ENCODE assay signal across 8 mouse cellular contexts in the genomic region with DNA sequence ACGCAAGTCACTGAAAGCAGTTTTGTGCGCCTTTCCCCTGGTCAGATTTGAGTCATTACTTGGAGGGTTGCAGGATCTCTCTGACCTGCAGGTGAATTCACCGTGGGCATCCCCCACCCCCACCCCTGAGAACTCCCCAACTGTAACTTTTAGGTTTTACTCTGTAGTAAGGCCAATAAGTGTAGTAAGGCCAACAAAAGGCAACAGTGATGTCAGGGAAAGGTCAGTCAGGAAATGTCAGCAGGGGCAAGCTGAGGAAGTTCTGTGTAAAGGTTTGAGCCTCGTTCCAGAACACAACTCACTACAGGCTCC. TPM values are rescaled to one million over a fixed set of nuclear protein-coding genes. Genes with fewer than 3 reads are reported as not detected.
DNase-seq lines count a peak whose midpoint lies in the region; ATAC-seq and TF ChIP-seq lines count a peak whose summit lies in the region.

No protein-coding gene starts in this region.

- no peaks in the 10 kb centered on the region for H3K9me3 ChIP-seq in forebrain, embryonic 15.5 days
- H3K9me3 ChIP-seq in liver, embryonic 16.5 days (replicated peaks; ENCODE audit: control insufficient read depth, low read length): no peaks in the 10 kb centered on the region

- H3K4me1 ChIP-seq in forebrain, embryonic 15.5 days: peaks cover 10% of the 10 kb centered on the region
- peaks cover 51% of the 10 kb centered on the region for H3K4me1 ChIP-seq in liver, embryonic 16.5 days (ENCODE audit: control insufficient read depth, low read depth, low read length)

- H3K27ac ChIP-seq in gastrocnemius, adult 2 months: peak overlapping the region; percentile 84
- no peak overlapping the region for H3K27ac ChIP-seq in forebrain, embryonic 15.5 days (replicated peaks)
- no peak overlapping the region for H3K27ac ChIP-seq in liver, embryonic 16.5 days (ENCODE audit: low read length)

- H3K4me3 ChIP-seq in gastrocnemius, adult 2 months: peak overlapping the region; percentile 99
- peak overlapping the region; percentile 99 for H3K4me3 ChIP-seq in forebrain, embryonic 15.5 days
- peak overlapping the region; percentile 80 for H3K4me3 ChIP-seq in liver, embryonic 16.5 days (ENCODE audit: low read depth, low read length)

- DNase-seq in gastrocnemius, adult 2 months: no peak
- no peak for DNase-seq in gastrocnemius, postnatal 36 days
- peak; percentile 63 for DNase-seq in A20 (ENCODE audit: low read depth, low spot score)
- no peak for DNase-seq in embryo, embryonic 11 days
- no peak for DNase-seq in cerebellum, postnatal 10 days
- no peak for DNase-seq in spleen, postnatal 36 days (ENCODE audit: low spot score in 2 of 2)

- intact Hi-C loops in gastrocnemius, adult 2 months (cut with DNase I): no loop called here
- intact Hi-C loops in gastrocnemius, postnatal 36 days (cut with DNase I): loop anchor here (5.0 kb wide), 1 partner anchor 33 kb away; a partner anchor contains a TSS

- H3K27me3 ChIP-seq in forebrain, embryonic 15.5 days: no peaks in the 10 kb centered on the region
- H3K27me3 ChIP-seq in liver, embryonic 16.5 days (ENCODE audit: control insufficient read depth, insufficient read depth, low read depth, low read length): no peaks in the 10 kb centered on the region

- no peak for TF ChIP-seq CTCF in gastrocnemius, adult 2 months (IDR thresholded peaks at IDR 0.05)

- peak overlapping the region; percentile 92 for H3K9ac ChIP-seq in forebrain, embryonic 15.5 days (replicated peaks)
- no peak overlapping the region; the same call in 1 of the 2 replicates for H3K9ac ChIP-seq in liver, embryonic 16.5 days (ENCODE audit: low read depth, low read length)

- no peak for ATAC-seq in forebrain, embryonic 15.5 days (replicated peaks)
- no peak for ATAC-seq in liver, embryonic 16.5 days (ENCODE audit: low read depth)

- H3K4me2 ChIP-seq in forebrain, embryonic 15.5 days (replicated peaks): peak overlapping the region; percentile 78
- peak overlapping the region; percentile 95 for H3K4me2 ChIP-seq in liver, embryonic 16.5 days (ENCODE audit: low read depth, low read length)

- WGBS in forebrain, embryonic 15.5 days: 18% methylated on average over 4 of the region's 4 CpGs
- 15% methylated on average over 4 of the region's 4 CpGs for WGBS in liver, embryonic 16.5 days (ENCODE audit: insufficient replicate concordance)

- no peaks in the 10 kb centered on the region for H3K36me3 ChIP-seq in forebrain, embryonic 15.5 days
- H3K36me3 ChIP-seq in liver, embryonic 16.5 days (ENCODE audit: control insufficient read depth, insufficient read depth): peaks cover 5% of the 10 kb centered on the region; the same call in 1 of the 2 replicates

RNA-seq across cellular contexts. Expression of a gene that starts 1.1 kb away (rescaled TPM):
- total RNA-seq in gastrocnemius, adult 2 months (2021): 10 to 100 TPM; 22.5 to 23.1 TPM
- 10 to 100 TPM; 16.9 to 18.9 TPM for total RNA-seq in gastrocnemius, postnatal 36 days (2021)
- 16.7 and 17.3 TPM in 2 replicates for polyA plus RNA-seq in forebrain, embryonic 15.5 days (2015; fragmentation: Nextera tagmentation; extraction: Ambion mirVana)
- polyA plus RNA-seq in liver, embryonic 16.5 days (2015; fragmentation: Nextera tagmentation; extraction: Ambion mirVana): 3.3 and 3.8 TPM in 2 replicates

RNA-seq across cellular contexts. Expression of a gene that starts 22.8 kb away (rescaled TPM):
- total RNA-seq in gastrocnemius, adult 2 months (2021): under 1 TPM; 0.43 to 0.50 TPM
- under 1 TPM; 0.56 to 0.64 TPM for total RNA-seq in gastrocnemius, postnatal 36 days (2021)
- polyA plus RNA-seq in forebrain, embryonic 15.5 days (2015; fragmentation: Nextera tagmentation; extraction: Ambion mirVana): 17.1 and 17.8 TPM in 2 replicates
- 21.5 and 22.2 TPM in 2 replicates for polyA plus RNA-seq in liver, embryonic 16.5 days (2015; fragmentation: Nextera tagmentation; extraction: Ambion mirVana)

RNA-seq across cellular contexts. Expression of a gene that starts 23.1 kb away (rescaled TPM):
- 10 to 100 TPM; 23.6 to 30.6 TPM for total RNA-seq in gastrocnemius, adult 2 months (2021)
- 10 to 100 TPM; 23.1 to 30.7 TPM for total RNA-seq in gastrocnemius, postnatal 36 days (2021)
- 40.7 and 41.2 TPM in 2 replicates for polyA plus RNA-seq in forebrain, embryonic 15.5 days (2015; fragmentation: Nextera tagmentation; extraction: Ambion mirVana)
- polyA plus RNA-seq in liver, embryonic 16.5 days (2015; fragmentation: Nextera tagmentation; extraction: Ambion mirVana): 49.7 and 54.0 TPM in 2 replicates

RNA-seq across cellular contexts. Expression of a gene that starts 34.4 kb away (rescaled TPM):
- total RNA-seq in gastrocnemius, adult 2 months (2021): under 1 TPM; 0.10 to 0.33 TPM
- total RNA-seq in gastrocnemius, postnatal 36 days (2021): under 1 TPM; 0.18 to 0.27 TPM
- polyA plus RNA-seq in forebrain, embryonic 15.5 days (2015; fragmentation: Nextera tagmentation; extraction: Ambion mirVana): 5.1 and 5.9 TPM in 2 replicates
- polyA plus RNA-seq in liver, embryonic 16.5 days (2015; fragmentation: Nextera tagmentation; extraction: Ambion mirVana): 0.47 and 0.54 TPM in 2 replicates

RNA-seq across cellular contexts. Expression of a gene that starts 49.0 kb away (rescaled TPM):
- 10 to 100 TPM; 37.6 to 45.5 TPM for total RNA-seq in gastrocnemius, adult 2 months (2021)
- total RNA-seq in gastrocnemius, postnatal 36 days (2021): 10 to 100 TPM; 35.7 to 39.4 TPM
- polyA plus RNA-seq in forebrain, embryonic 15.5 days (2015; fragmentation: Nextera tagmentation; extraction: Ambion mirVana): 78.3 and 83.0 TPM in 2 replicates
- 92.4 and 94.0 TPM in 2 replicates for polyA plus RNA-seq in liver, embryonic 16.5 days (2015; fragmentation: Nextera tagmentation; extraction: Ambion mirVana)
